Mouse (Mus musculus) stomach, embryonic 14.5 days (tissue): Measurements from ENCODE around the gene Cercam. TPM values are rescaled to one million over a fixed set of nuclear protein-coding genes. Genes with fewer than 3 reads are reported as not detected.
"Not testable (repeated sequence)": the region's sequence is repeated elsewhere in the genome, so short reads cannot be mapped to it uniquely, and the experiment has no call there.

Source experiments
- ATAC-seq: fragments of 200-750 bp; cut with Nextera tagmentation; 2 replicates; pipeline ENCODE4 v1.8.0; 2017; ENCODE audit warnings: low read depth, moderate TSS enrichment; ENCODE audit not compliant: insufficient number of reproducible peaks, insufficient read depth, low FRiP score
- H3K27ac ChIP-seq: fragments of 300-500 bp; sonication (generic); 2 replicates; pipeline ENCODE4 v1.5.1; 2014; ENCODE audit warnings: mild to moderate bottlenecking, low read length, moderate library complexity, mixed read lengths
- H3K27me3 ChIP-seq: fragments of 300-500 bp; sonication (generic); 2 replicates; pipeline ENCODE4 v1.6.1; 2014; ENCODE audit warnings: low read length, control low read depth, mixed read lengths; ENCODE audit not compliant: control insufficient read depth, insufficient read depth
- H3K36me3 ChIP-seq: fragments of 300-500 bp; sonication (generic); 2 replicates; pipeline ENCODE4 v1.6.1; 2014; ENCODE audit warnings: mild to moderate bottlenecking, control low read depth, low read length, moderate library complexity, mixed read lengths; ENCODE audit not compliant: control insufficient read depth, insufficient read depth
- H3K4me1 ChIP-seq: fragments of 300-500 bp; sonication (generic); 2 replicates; pipeline ENCODE4 v1.6.1; 2014; ENCODE audit warnings: low read length, control low read depth, mixed read lengths; ENCODE audit not compliant: control insufficient read depth, insufficient read depth
- H3K4me2 ChIP-seq: fragments of 300-500 bp; sonication (generic); replicated peaks from 2 replicates; pipeline ENCODE4 v1.6.1; 2014; ENCODE audit warnings: low read depth, low read length, control low read depth
- H3K4me3 ChIP-seq: fragments of 300-500 bp; sonication (generic); 2 replicates; pipeline ENCODE4 v1.5.1; 2014; ENCODE audit warnings: low read depth, low read length, control low read depth
- H3K9ac ChIP-seq: fragments of 300-500 bp; sonication (generic); replicated peaks from 2 replicates; pipeline ENCODE4 v1.6.1; 2014; ENCODE audit warnings: low read depth, mild to moderate bottlenecking, control low read depth, low read length, moderate library complexity, mixed read lengths
- H3K9me3 ChIP-seq: fragments of 300-500 bp; sonication (generic); 2 replicates; pipeline ENCODE4 v1.6.1; 2016; ENCODE audit warnings: low read depth, low read length, control low read depth; ENCODE audit not compliant: control insufficient read depth
- WGBS: fragments of 180-500 bp; shearing (Covaris S2); extraction: QIAGEN DNeasy Blood & Tissue Kit; methylation state at CpG from one replicate; pipeline ENCODE4 v1.1.7; 2014; 5-methylcytosine and 5-hydroxymethylcytosine counted together
- polyA plus RNA-seq: library from polyadenylated mRNA; unstranded; fragments of >200 nt; fragmentation: Nextera tagmentation; extraction: Ambion mirVana; gene quantifications from 2 replicates; pipeline ENCODE4 v1.2.1, GENCODE M21; 2014

The Cercam gene
- polyA plus RNA-seq, 1 experiment from 2014 or later = 28.1 TPM

GRCm38 (mm10) chr2:29879964-29880830 lies 11.2 kb downstream of the Cercam start:
- H3K9ac ChIP-seq = no peak overlapping the region
- no peak overlapping the region for H3K4me3 ChIP-seq
- no peaks in the 10 kb centered on the region for H3K36me3 ChIP-seq
- 66% methylated on average over 17 of the region's 17 CpGs for WGBS
- no peaks in the 10 kb centered on the region for H3K27me3 ChIP-seq
- H3K4me1 ChIP-seq = no peaks in the 10 kb centered on the region
- ATAC-seq = no peak
- no peak overlapping the region for H3K27ac ChIP-seq
- no peaks in the 10 kb centered on the region for H3K9me3 ChIP-seq
- H3K4me2 ChIP-seq = no peak overlapping the region

- not testable (repeated sequence) for ATAC-seq, H3K27ac ChIP-seq, H3K9ac ChIP-seq, H3K9me3 ChIP-seq, H3K4me2 ChIP-seq, H3K36me3 ChIP-seq, H3K4me3 ChIP-seq, H3K27me3 ChIP-seq
- WGBS = 78% methylated on average over 9 of the region's 9 CpGs
- H3K4me1 ChIP-seq = peaks cover 12% of the 10 kb centered on the region
Observed at GRCm38 (mm10) chr2:29886659-29887292, 17.8 kb downstream of the Cercam start.

GRCm38 (mm10) chr2:29889066-29889944 lies 20.3 kb downstream of the Cercam start, which contains the start of gene Odf2:
Odf2 (plus strand) TSS chr2:29889221.
- Histone ChIP-seq H3K4me1 (peaks cover 12% of the 10 kb centered on the region), H3K36me3 (peaks cover 23% of the 10 kb centered on the region), H3K4me2 (peak within 1 kb of the TSS; percentile 87), H3K9me3 (no peaks in the 10 kb centered on the region), H3K27ac (peak within 1 kb of the TSS; percentile 93), H3K27me3 (no peaks in the 10 kb centered on the region), H3K9ac (peak within 1 kb of the TSS; percentile 92), H3K4me3 (peak within 1 kb of the TSS; percentile 100)
- under 1% methylated on average over 70 of the region's 70 CpGs for WGBS
- peak; percentile 89 for ATAC-seq

DNA sequence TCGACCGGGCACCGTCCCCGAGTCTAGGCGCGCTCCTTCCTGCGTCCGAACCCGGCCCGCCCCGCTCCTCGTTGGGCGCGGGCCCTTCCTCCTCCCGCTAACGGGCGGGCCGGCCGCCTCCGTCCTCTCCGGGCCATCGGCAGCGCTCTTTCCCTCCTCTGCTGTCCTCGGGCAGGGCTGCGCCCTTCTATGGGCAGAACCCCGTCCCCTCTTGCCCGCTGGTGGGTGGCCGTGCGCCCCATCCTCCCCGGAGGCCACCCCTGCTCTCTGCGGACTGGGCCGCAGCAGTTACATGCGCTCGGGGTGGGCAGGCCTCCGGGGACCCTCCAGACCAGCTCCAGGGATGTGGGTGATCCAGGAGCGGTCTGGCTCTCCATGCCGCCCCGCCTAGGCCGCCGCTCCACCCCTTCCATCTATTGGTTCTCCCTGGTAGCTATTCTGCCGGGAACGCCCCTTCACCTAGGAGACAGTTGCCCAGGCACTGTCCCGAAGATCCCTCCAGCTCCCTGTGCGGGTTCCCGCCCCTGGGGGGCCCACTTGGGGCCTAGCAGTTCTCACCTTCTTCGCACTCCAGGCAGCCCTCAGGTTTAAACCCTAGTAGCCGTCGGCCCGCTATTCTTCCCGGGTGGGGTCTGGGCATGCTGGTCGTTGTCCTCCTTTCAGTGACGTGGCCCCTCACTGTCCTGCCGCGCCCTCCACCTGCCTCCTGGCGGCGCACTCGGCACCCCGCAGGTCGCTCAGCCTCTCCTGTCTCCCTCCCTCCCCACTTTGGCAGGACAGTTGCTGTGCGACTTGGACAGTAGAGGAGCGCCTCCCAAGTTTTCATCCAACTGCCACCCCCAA lies 21.2 kb downstream of the Cercam start:
- Histone ChIP-seq H3K36me3 (peaks cover 32% of the 10 kb centered on the region), H3K4me2 (peak overlapping the region; percentile 87), H3K9ac (peak overlapping the region; percentile 92), H3K27me3 (no peaks in the 10 kb centered on the region), H3K4me3 (peak overlapping the region; percentile 100), H3K27ac (peak overlapping the region; percentile 93), H3K9me3 (no peaks in the 10 kb centered on the region), H3K4me1 (peaks cover 12% of the 10 kb centered on the region)
- peak; percentile 90 for ATAC-seq
- WGBS = under 1% methylated on average over 57 of the region's 61 CpGs

GRCm38 (mm10) chr2:29891773-29892172 lies 22.8 kb downstream of the Cercam start:
- no peak overlapping the region for H3K4me2 ChIP-seq
- H3K27me3 ChIP-seq = no peaks in the 10 kb centered on the region
- peaks cover 12% of the 10 kb centered on the region for H3K4me1 ChIP-seq
- H3K27ac ChIP-seq = no peak overlapping the region
- H3K4me3 ChIP-seq = no peak overlapping the region
- H3K36me3 ChIP-seq = peaks cover 45% of the 10 kb centered on the region
- WGBS = 94% methylated on average over 6 of the region's 6 CpGs
- no peak overlapping the region for H3K9ac ChIP-seq
- H3K9me3 ChIP-seq = no peaks in the 10 kb centered on the region
- ATAC-seq = no peak

GRCm38 (mm10) chr2:29896071-29896470 lies 27.1 kb downstream of the Cercam start:
- Histone ChIP-seq H3K27me3 (no peaks in the 10 kb centered on the region), H3K9me3 (no peaks in the 10 kb centered on the region), H3K4me1 (peaks cover 4% of the 10 kb centered on the region; the same call in 1 of the 2 replicates), H3K36me3 (peaks cover 88% of the 10 kb centered on the region), H3K4me3 (no peak overlapping the region), H3K4me2 (no peak overlapping the region), H3K27ac (no peak overlapping the region), H3K9ac (no peak overlapping the region)
- WGBS = 96% methylated on average over 1 of the region's 1 CpGs
- ATAC-seq = no peak

DNA sequence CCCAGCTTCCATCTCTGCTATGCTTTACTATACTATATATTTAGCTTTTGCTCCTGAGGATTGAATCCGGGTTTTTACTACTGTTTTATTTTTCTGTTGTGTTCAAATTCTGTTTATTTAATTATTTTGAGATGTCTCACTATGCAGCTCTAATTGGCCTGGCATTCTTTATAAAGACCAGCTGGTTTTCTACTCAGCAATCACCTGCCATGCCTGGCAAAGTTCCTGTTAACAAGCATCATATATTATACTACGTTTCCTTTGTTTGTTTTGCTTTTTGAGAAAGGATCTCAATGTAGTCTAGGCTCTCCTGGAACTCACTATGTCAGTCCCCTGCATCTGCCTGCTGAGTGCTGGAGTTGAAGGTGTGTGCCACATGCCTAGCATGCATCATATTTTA lies 28.4 kb downstream of the Cercam start:
- H3K27me3 ChIP-seq = no peaks in the 10 kb centered on the region
- WGBS = 75% methylated on average over 2 of the region's 2 CpGs

More for the DNA sequence above, 28.4 kb downstream of the Cercam start:
- Histone ChIP-seq H3K27ac (no peak overlapping the region), H3K4me3 (no peak overlapping the region), H3K9ac (no peak overlapping the region), H3K36me3 (peaks cover 96% of the 10 kb centered on the region), H3K4me2 (no peak overlapping the region), H3K9me3 (no peaks in the 10 kb centered on the region), H3K4me1 (no peaks in the 10 kb centered on the region)
- no peak for ATAC-seq
